Mouse (Mus musculus): ENCODE results near the gene 1700061G19Rik. TPM values are rescaled to one million over a fixed set of nuclear protein-coding genes. Genes with fewer than 3 reads are reported as not detected.
A peak's percentile ranks its signal among the peaks of the same experiment; 100 is the strongest.
"Not testable (repeated sequence)": the region's sequence is repeated elsewhere in the genome, so short reads cannot be mapped to it uniquely, and the experiment has no call there.

The 1700061G19Rik gene
- polyA plus RNA-seq, 1 experiment from 2014 or later = 0.26 TPM

- Histone ChIP-seq H3K27ac (ENCODE audit: low read depth, low read length) (no peak overlapping the region), H3K9me3 (ENCODE audit: control insufficient read depth, low read length) (no peaks in the 10 kb centered on the region), H3K36me3 (ENCODE audit: control insufficient read depth, insufficient read depth, low read length) (peaks cover 39% of the 10 kb centered on the region), H3K4me1 (replicated peaks; ENCODE audit: control insufficient read depth, insufficient read depth, low read length) (peaks cover 6% of the 10 kb centered on the region; the same call in 1 of the 2 replicates), H3K4me2 (replicated peaks; ENCODE audit: low read depth, low read length) (no peak overlapping the region), H3K27me3 (ENCODE audit: control insufficient read depth, insufficient read depth, low read length) (no peaks in the 10 kb centered on the region), H3K4me3 (ENCODE audit: low read depth, low read length) (no peak overlapping the region), H3K9ac (ENCODE audit: low read depth, low read length) (no peak overlapping the region)
- 85% methylated on average over 7 of the region's 7 CpGs for WGBS
- ATAC-seq (ENCODE audit: low FRiP score) (peak; percentile 53; the same call in 1 of the 2 replicates), DNase-seq (ENCODE audit: low spot score) (peak; percentile 78)
Observed at GRCm38 (mm10) chr17:56897630-56898195, 22.4 kb downstream of the 1700061G19Rik start.

GRCm38 (mm10) chr17:56902698-56903097, 27.4 kb downstream of the 1700061G19Rik start:
- H3K4me2 ChIP-seq (replicated peaks; ENCODE audit: low read depth, low read length) = no peak overlapping the region
- peaks cover 29% of the 10 kb centered on the region for H3K36me3 ChIP-seq (ENCODE audit: control insufficient read depth, insufficient read depth, low read length)
- H3K27ac ChIP-seq (ENCODE audit: low read depth, low read length) = no peak overlapping the region
- H3K27me3 ChIP-seq (ENCODE audit: control insufficient read depth, insufficient read depth, low read length) = no peaks in the 10 kb centered on the region
- no peaks in the 10 kb centered on the region for H3K4me1 ChIP-seq (replicated peaks; ENCODE audit: control insufficient read depth, insufficient read depth, low read length)
- DNase-seq (ENCODE audit: low spot score) = no peak
- no peaks in the 10 kb centered on the region for H3K9me3 ChIP-seq (ENCODE audit: control insufficient read depth, low read length)
- no peak for ATAC-seq (ENCODE audit: low FRiP score)
- no peak overlapping the region for H3K4me3 ChIP-seq (ENCODE audit: low read depth, low read length)
- WGBS = 84% methylated on average over 5 of the region's 5 CpGs
- H3K9ac ChIP-seq (ENCODE audit: low read depth, low read length) = no peak overlapping the region

GRCm38 (mm10) chr17:56906166-56906565, 30.9 kb downstream of the 1700061G19Rik start:
- no peak for ATAC-seq (ENCODE audit: low FRiP score)
- peaks cover 16% of the 10 kb centered on the region for H3K36me3 ChIP-seq (ENCODE audit: control insufficient read depth, insufficient read depth, low read length)
- no peaks in the 10 kb centered on the region for H3K9me3 ChIP-seq (ENCODE audit: control insufficient read depth, low read length)
- 89% methylated on average over 3 of the region's 3 CpGs for WGBS
- no peaks in the 10 kb centered on the region for H3K27me3 ChIP-seq (ENCODE audit: control insufficient read depth, insufficient read depth, low read length)
- no peak for DNase-seq (ENCODE audit: low spot score)
- no peak overlapping the region for H3K9ac ChIP-seq (ENCODE audit: low read depth, low read length)
- no peak overlapping the region for H3K4me3 ChIP-seq (ENCODE audit: low read depth, low read length)
- H3K27ac ChIP-seq (ENCODE audit: low read depth, low read length) = no peak overlapping the region
- H3K4me1 ChIP-seq (replicated peaks; ENCODE audit: control insufficient read depth, insufficient read depth, low read length) = no peaks in the 10 kb centered on the region
- no peak overlapping the region for H3K4me2 ChIP-seq (replicated peaks; ENCODE audit: low read depth, low read length)

- H3K4me1 ChIP-seq (replicated peaks; ENCODE audit: control insufficient read depth, insufficient read depth, low read length) = no peaks in the 10 kb centered on the region
- no peak overlapping the region for H3K4me2 ChIP-seq (replicated peaks; ENCODE audit: low read depth, low read length)
- DNase-seq (ENCODE audit: low spot score) (no peak), ATAC-seq (ENCODE audit: low FRiP score) (no peak)
- no peaks in the 10 kb centered on the region for H3K27me3 ChIP-seq (ENCODE audit: control insufficient read depth, insufficient read depth, low read length)
- no peak overlapping the region for H3K9ac ChIP-seq (ENCODE audit: low read depth, low read length)
- no peak overlapping the region for H3K27ac ChIP-seq (ENCODE audit: low read depth, low read length)
- H3K36me3 ChIP-seq (ENCODE audit: control insufficient read depth, insufficient read depth, low read length) = peaks cover 14% of the 10 kb centered on the region
- H3K4me3 ChIP-seq (ENCODE audit: low read depth, low read length) = no peak overlapping the region
- H3K9me3 ChIP-seq (ENCODE audit: control insufficient read depth, low read length) = no peaks in the 10 kb centered on the region
- WGBS = 90% methylated on average over 5 of the region's 5 CpGs
Observed at GRCm38 (mm10) chr17:56907096-56907495, 31.8 kb downstream of the 1700061G19Rik start.

- no peak overlapping the region for H3K4me2 ChIP-seq (replicated peaks; ENCODE audit: low read depth, low read length)
- H3K4me1 ChIP-seq (replicated peaks; ENCODE audit: control insufficient read depth, insufficient read depth, low read length) = no peaks in the 10 kb centered on the region
- no peak overlapping the region for H3K27ac ChIP-seq (ENCODE audit: low read depth, low read length)
- 89% methylated on average over 9 of the region's 9 CpGs for WGBS
- no peak overlapping the region for H3K9ac ChIP-seq (ENCODE audit: low read depth, low read length)
- DNase-seq (ENCODE audit: low spot score) (no peak), ATAC-seq (ENCODE audit: low FRiP score) (no peak)
- H3K36me3 ChIP-seq (ENCODE audit: control insufficient read depth, insufficient read depth, low read length) = peaks cover 15% of the 10 kb centered on the region
- H3K4me3 ChIP-seq (ENCODE audit: low read depth, low read length) = no peak overlapping the region
- no peaks in the 10 kb centered on the region for H3K9me3 ChIP-seq (ENCODE audit: control insufficient read depth, low read length)
- no peaks in the 10 kb centered on the region for H3K27me3 ChIP-seq (ENCODE audit: control insufficient read depth, insufficient read depth, low read length)
Observed at GRCm38 (mm10) chr17:56907887-56908286, 32.6 kb downstream of the 1700061G19Rik start.

GRCm38 (mm10) chr17:56909764-56910163, 34.5 kb downstream of the 1700061G19Rik start:
- WGBS = 92% methylated on average over 2 of the region's 2 CpGs
- not testable (repeated sequence) for H3K4me1 ChIP-seq (replicated peaks; ENCODE audit: control insufficient read depth, insufficient read depth, low read length); H3K27ac ChIP-seq (ENCODE audit: low read depth, low read length); DNase-seq (ENCODE audit: low spot score); H3K9ac ChIP-seq (ENCODE audit: low read depth, low read length); H3K27me3 ChIP-seq (ENCODE audit: control insufficient read depth, insufficient read depth, low read length); ATAC-seq (ENCODE audit: low FRiP score); H3K9me3 ChIP-seq (ENCODE audit: control insufficient read depth, low read length); H3K4me2 ChIP-seq (replicated peaks; ENCODE audit: low read depth, low read length); H3K4me3 ChIP-seq (ENCODE audit: low read depth, low read length)
- peaks cover 15% of the 10 kb centered on the region for H3K36me3 ChIP-seq (ENCODE audit: control insufficient read depth, insufficient read depth, low read length)

- H3K27ac ChIP-seq (ENCODE audit: low read depth, low read length) = no peak overlapping the region
- no peaks in the 10 kb centered on the region for H3K9me3 ChIP-seq (ENCODE audit: control insufficient read depth, low read length)
- no peak overlapping the region for H3K9ac ChIP-seq (ENCODE audit: low read depth, low read length)
- no peak for DNase-seq (ENCODE audit: low spot score)
- no peak overlapping the region for H3K4me2 ChIP-seq (replicated peaks; ENCODE audit: low read depth, low read length)
- no peak overlapping the region for H3K4me3 ChIP-seq (ENCODE audit: low read depth, low read length)
- H3K27me3 ChIP-seq (ENCODE audit: control insufficient read depth, insufficient read depth, low read length) = no peaks in the 10 kb centered on the region
- WGBS = 90% methylated on average over 3 of the region's 3 CpGs
- no peak for ATAC-seq (ENCODE audit: low FRiP score)
- H3K36me3 ChIP-seq (ENCODE audit: control insufficient read depth, insufficient read depth, low read length) = peaks cover 10% of the 10 kb centered on the region; the same call in 1 of the 2 replicates
- H3K4me1 ChIP-seq (replicated peaks; ENCODE audit: control insufficient read depth, insufficient read depth, low read length) = no peaks in the 10 kb centered on the region
Observed at GRCm38 (mm10) chr17:56913023-56913422, 37.7 kb downstream of the 1700061G19Rik start.

GRCm38 (mm10) chr17:56913444-56913843, 38.2 kb downstream of the 1700061G19Rik start:
- no peaks in the 10 kb centered on the region for H3K9me3 ChIP-seq (ENCODE audit: control insufficient read depth, low read length)
- no peaks in the 10 kb centered on the region for H3K27me3 ChIP-seq (ENCODE audit: control insufficient read depth, insufficient read depth, low read length)
- no peak overlapping the region for H3K27ac ChIP-seq (ENCODE audit: low read depth, low read length)
- H3K9ac ChIP-seq (ENCODE audit: low read depth, low read length) = no peak overlapping the region
- H3K4me3 ChIP-seq (ENCODE audit: low read depth, low read length) = no peak overlapping the region
- no peak for DNase-seq (ENCODE audit: low spot score)
- no peak for ATAC-seq (ENCODE audit: low FRiP score)
- no peak overlapping the region for H3K4me2 ChIP-seq (replicated peaks; ENCODE audit: low read depth, low read length)
- H3K36me3 ChIP-seq (ENCODE audit: control insufficient read depth, insufficient read depth, low read length) = peaks cover 10% of the 10 kb centered on the region; the same call in 1 of the 2 replicates
- H3K4me1 ChIP-seq (replicated peaks; ENCODE audit: control insufficient read depth, insufficient read depth, low read length) = no peaks in the 10 kb centered on the region

- H3K4me2 ChIP-seq (replicated peaks; ENCODE audit: low read depth, low read length) = no peak overlapping the region
- no peak for DNase-seq (ENCODE audit: low spot score)
- 96% methylated on average over 2 of the region's 2 CpGs for WGBS
Observed at GRCm38 (mm10) chr17:56917166-56917565, 41.9 kb downstream of the 1700061G19Rik start.

More at GRCm38 (mm10) chr17:56917166-56917565, 41.9 kb downstream of the 1700061G19Rik start:
- Histone ChIP-seq H3K36me3 (ENCODE audit: control insufficient read depth, insufficient read depth, low read length) (peaks cover 4% of the 10 kb centered on the region), H3K9ac (ENCODE audit: low read depth, low read length) (no peak overlapping the region), H3K9me3 (ENCODE audit: control insufficient read depth, low read length) (no peaks in the 10 kb centered on the region), H3K27ac (ENCODE audit: low read depth, low read length) (no peak overlapping the region), H3K27me3 (ENCODE audit: control insufficient read depth, insufficient read depth, low read length) (no peaks in the 10 kb centered on the region), H3K4me3 (ENCODE audit: low read depth, low read length) (no peak overlapping the region), H3K4me1 (replicated peaks; ENCODE audit: control insufficient read depth, insufficient read depth, low read length) (no peaks in the 10 kb centered on the region)
- ATAC-seq (ENCODE audit: low FRiP score) = no peak

Measured in hindbrain, embryonic 11.5 days (tissue).